Mouse (Mus musculus) left cerebral cortex, adult 8-10 months (tissue): ENCODE measurements around the gene Hap1. TPM values are rescaled to one million over a fixed set of nuclear protein-coding genes. Genes with fewer than 3 reads are reported as not detected.
A peak's percentile ranks its signal among the peaks of the same experiment; 100 is the strongest.
"Not testable (repeated sequence)": the region's sequence is repeated elsewhere in the genome, so short reads cannot be mapped to it uniquely, and the experiment has no call there.

ENCODE experiments used
- DNase-seq, 2 experiments: peaks; one replicate each; pipeline ENCODE4 v3.0.0; 2022; ENCODE audit warnings: low spot score in 2 of 2
- total RNA-seq, 4 experiments: library from RNA; stranded (reverse); gene quantifications; 2 replicates each; pipeline ENCODE4 v1.2.4; 2022

Gene Hap1
- total RNA-seq, 4 experiments from 2014 or later, result 132 to 184 (median 175) TPM

DNA sequence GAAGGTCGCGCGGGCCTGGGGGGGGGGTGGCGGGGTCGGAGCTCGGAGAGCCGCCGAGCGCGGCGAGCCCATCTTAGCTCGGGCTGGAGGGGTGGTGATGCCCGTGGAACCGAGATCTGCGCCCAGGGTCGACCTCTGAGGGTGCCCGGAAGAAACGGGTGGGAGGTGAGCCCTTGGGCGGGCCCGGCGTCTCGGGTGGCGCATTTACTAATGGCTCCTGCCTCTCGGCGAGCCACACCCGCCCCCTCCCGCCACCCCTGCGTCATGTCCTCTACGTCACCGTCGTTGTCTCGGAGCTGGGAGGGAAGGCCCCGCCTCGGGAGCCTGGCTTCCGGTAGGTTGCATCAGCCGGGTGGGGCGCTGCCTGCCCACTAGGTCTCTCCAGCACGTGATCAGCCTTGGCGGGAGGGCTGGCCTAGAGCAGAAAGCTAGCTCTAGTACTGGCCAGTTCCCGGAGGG lies 35.7 kb downstream of the Hap1 start:
- peak; percentile 79 to 97 for DNase-seq

DNA sequence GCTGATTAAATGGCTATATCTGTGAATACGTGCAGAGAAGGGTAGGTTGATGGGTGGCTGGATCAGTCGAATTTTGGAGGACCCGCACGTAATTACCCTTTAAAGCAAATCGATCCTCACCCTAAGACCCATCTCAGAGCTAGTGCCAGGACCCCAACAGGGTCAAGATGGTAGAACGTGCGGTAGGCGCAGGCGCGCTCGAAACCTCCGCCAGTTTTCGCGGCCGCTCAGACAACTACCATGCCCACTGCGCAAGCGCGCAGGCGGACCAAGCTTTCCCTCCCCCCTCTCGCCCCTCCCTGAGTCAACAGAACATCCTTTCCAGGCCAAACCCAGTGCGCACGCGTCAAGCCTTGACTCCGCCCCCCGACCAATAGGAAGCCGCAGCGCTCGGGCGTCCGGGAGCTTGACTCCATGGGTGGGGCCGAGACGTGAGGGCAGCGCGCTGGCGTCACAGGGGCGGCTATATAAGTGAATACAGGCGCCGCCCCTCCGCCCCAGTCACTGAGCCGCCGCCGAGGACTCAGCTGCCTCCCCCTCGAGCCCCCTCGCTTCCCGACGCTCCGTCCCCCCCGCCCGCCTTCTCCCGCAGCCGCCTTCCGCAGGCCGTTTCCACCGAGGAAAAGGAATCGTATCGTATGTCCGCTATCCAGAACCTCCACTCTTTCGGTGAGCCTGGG lies 36.3 kb downstream of the Hap1 start, which contains the start of gene Eif1:
Gene Eif1, plus strand, starts transcription at position 394 of the 680 bp plus-strand sequence.
- DNase-seq, result peak; percentile 98 to 99

DNA sequence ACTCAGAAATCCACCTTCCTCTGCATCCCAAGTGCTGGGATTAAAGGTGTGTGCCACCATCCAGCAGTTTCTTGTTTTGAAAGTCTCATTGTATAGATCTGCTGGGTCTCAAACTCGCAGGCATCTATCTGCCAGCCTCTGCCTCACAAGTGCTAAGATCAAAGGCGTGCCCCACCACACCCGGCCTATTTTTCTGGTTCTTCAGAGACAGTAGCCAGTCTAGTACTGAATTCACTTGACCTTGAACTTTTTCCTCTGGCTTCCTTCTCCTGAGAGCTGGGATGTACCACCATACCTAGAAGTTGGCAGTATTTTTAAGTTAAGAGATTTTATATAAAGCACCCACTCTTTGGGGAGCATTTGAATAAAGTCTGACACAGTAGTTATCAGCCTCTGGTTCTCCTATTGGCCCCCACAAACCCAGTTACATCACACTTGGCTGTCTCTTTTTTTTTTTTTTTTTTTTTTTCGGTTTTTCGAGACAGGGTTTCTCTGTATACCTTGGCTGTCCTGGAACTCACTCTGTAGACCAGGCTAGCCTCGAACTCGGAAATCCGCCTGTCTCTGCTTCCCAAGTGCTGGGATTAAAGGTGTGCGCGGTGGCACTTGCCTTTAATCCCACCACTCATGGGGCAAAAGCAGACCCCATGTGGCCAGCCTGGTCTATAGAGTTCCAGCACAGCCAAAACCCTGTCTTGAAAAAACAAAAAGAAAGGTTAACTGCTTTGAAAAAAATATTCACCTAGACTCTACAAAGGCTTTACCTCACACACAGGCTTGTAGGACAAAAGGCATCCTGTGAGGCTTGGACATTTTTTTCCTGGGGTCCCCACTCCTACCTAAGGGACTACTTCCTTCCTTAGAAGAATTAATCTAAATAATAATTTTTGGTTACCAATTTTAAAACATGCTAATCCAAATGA lies 37.1 kb downstream of the Hap1 start:
- DNase-seq, result no peak

DNA sequence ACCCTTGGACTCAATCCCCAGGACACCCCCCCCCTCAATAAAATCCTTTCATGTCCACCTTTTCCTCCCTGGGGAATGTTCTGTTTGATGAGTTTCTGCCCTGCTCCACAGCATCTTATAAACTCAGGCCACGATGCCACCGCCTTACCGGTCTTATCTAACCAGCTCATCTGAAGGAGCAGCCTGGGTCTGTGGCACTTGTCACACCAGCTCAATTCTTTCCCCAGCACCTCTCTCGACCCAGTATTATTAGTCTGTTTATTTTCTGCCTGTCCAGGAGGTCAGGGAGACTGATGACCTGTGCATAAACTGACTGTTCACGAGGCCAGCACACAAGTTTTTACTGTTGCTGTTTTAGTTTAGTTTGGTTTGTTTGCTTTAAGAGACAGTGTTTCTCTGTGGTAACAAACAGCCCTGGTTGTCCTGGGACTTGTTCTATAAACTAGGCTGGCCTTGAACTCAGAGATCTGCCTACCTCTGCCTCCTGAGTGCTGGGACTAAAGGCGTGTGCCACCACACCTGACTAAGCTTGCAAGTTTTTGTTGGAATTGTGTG lies 38.0 kb downstream of the Hap1 start:
- DNase-seq, result no peak

DNA sequence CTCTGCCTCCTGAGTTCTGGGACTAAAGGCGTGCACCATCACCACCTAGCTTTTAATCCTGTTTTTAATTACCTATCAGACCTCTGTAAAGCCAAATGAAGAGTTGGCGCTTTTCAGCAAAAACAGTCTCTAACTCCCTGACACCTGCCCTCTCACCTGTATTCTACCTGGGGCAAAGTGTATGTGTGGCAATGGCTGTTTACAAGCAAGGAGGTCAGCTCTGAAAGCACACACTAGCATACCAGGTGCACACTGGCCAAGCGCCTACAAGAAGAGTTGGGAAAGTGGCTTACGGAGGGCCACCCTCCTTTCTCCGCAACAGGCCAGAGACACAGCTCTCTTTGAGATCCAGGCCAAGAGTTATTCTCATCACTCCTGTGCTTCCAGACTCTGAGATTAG lies 40.5 kb downstream of the Hap1 start:
- DNase-seq, result no peak

DNA sequence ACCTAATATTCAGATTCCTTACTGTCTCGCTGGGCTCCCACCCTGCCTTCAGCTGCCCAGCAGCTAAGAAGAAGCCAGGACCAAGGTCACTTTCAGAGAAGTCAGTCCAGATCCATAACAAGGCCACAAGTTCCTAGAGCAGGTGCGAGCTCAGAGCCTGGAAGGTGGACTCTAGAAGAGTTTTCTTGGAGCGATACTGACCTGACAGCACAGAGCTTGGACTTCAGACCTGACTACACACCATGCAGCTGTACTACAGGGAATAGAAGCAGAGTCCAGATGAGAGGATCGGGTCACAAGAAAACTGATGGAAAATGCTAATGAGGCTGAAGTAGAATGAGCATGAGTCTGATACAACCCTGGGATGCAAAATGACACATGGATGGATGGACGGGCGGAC lies 42.5 kb downstream of the Hap1 start:
- DNase-seq, result no peak

DNA sequence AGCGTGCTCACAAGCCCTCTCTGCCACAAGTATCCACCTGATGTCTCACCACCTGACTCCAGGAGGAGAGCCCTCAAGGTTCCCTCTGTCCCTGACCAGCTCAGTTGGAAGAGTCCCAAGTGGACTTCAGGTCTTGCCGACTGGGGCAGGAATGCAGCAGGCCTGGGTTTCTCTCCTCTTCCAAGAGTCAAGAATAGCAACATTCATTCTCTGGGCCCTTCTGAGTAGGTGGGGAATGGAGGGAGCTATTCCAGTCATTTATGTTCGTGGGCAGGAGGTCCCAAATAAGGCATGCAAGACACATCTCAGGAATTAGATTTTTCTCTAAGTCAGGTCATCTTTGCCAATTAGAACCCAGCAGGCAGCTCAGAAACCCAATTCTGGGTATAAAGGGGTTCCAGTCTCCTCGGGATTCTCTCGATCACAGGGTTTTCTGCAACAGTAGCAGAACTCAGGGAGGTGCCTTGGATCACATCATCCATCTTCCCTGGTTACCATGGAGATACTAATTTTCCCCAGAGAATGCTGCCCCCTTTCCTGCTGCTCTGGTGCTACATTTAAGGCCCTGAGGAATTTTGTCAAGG lies 43.7 kb downstream of the Hap1 start:
- peak in 1 of 2 experiments; percentile 59 for DNase-seq

DNA sequence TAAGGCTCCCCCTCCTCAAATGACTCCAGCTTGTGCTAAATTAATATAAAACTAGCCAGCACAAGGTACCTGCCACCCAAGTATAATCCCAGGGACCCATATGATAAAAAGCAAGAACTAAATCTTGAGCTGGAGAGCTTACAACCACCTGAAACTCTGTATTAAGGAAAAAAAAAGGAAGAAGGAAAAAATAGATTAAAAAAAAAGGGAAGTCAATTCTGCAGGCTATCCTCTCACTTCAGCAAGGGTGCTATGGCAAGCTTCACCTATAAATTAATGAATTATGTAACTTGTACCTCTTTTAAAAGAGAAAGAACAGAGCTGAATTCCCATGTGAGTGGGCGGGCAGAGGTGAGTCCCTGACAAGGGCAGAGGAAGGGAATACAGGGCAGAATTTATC lies 44.3 kb downstream of the Hap1 start:
- no peak for DNase-seq

DNA sequence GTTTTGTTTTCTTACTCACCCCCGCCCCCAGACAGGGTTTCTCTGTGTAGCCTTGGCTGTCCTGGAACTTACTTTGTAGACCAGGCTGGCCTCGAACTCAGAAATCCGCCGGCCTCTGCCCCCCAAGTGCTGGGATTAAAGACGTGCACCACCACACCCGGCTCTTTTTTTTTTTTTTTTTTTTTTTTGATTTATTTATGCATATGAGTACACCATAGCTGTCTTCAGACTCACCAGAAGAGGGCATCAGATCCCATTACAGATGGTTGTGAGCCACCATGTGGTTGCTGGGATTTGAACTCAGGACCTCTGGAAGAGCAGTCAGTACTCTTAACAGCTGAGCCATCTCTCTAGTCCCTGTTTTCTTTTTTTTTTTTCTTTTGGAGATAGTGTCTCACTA lies 47.3 kb downstream of the Hap1 start:
- not testable (repeated sequence) for DNase-seq

DNA sequence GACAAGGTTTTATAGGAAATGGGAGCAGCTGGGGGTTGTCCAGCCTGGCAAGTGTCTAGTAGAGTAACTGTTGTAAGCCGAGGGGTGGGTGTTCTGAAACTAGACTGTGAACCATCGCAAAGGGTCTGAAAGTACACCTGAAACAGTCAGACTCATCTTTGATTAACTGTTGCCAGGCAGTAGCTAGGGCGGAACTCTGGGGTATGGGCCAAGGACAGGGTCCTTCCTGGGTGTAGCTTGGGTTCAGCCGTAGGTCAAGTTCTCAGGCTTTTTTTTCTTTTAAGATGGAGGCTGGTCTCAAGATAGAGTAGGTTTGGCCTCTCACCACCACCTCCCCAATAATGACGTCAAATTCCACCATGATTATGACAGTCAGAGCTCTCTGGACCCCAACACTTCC lies 48.0 kb downstream of the Hap1 start:
- DNase-seq, result no peak

DNA sequence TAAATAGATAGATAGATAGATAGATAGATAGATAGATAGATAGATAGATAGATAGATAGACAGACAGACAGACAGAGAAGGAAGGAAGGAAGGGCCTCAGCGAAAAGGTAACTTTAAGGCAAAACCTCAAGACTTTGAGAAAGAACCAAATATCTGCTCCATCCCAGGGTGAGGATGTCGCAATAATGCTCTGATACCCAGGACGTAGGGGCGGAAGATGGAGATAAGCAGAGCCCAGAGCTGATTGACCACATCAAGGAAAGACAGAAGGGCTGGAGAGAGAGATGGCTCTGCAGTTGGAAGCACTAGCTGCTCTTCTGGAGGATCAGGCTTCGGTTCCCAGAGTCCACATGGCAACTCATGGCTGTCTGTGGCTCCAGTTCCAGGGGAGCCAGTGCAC lies 54.6 kb downstream of the Hap1 start:
- DNase-seq, result no peak

DNA sequence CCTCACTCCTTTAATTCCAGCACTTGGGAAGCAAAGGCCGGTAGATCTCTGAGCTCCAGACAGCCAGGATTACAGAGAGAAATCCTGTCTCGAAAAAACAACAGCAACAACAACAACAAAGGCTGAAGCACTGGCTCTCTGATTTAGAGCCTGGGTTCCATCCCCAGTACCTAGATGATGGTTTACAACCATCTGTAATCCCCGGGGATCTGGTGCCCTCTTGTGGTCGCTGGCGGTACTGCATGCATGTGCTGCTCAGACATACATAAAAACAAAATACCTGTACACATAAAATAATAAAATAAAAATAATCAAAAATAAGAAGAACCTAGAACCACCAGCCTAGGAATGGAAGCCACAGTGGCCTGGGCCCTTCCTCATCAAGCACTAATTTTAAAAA lies 55.6 kb downstream of the Hap1 start:
- peak in 1 of 2 experiments; percentile 72 for DNase-seq

DNA sequence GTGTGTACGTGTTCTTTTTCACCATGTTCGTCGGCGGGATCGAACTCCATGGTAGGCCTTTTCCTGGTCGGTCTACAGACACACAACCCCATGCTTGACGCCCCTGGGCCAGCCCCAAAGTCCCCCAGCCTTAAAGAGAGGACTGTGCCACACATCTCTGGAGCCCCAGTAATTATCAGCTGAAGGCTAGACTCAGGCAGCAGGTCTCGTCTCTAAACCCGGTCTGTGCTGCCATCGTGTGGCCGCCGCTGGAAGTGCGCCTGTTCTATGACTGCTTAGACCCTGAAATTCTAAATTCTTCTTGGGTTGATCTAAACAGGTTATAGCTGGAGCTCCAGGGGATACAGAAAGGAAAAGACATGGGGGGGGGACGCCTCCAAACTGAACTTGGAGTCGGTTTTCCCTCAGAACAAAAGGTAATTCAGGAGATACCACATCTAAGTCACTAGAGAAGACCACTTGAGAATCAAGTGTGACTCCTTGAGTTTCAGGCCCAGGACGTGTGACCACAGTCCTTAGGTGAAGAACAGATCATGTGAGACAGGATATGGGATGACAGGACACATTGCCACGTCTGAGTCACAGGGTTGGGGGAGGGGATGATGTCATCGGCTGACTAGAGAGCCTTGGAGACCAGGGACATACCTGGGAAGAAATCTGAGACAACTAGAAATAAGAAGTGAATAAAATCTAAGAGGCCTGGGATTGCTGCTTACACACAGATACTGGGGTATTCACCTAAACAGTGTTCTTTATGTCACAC lies 57.5 kb downstream of the Hap1 start:
- DNase-seq, result peak in 1 of 2 experiments; percentile 90

DNA sequence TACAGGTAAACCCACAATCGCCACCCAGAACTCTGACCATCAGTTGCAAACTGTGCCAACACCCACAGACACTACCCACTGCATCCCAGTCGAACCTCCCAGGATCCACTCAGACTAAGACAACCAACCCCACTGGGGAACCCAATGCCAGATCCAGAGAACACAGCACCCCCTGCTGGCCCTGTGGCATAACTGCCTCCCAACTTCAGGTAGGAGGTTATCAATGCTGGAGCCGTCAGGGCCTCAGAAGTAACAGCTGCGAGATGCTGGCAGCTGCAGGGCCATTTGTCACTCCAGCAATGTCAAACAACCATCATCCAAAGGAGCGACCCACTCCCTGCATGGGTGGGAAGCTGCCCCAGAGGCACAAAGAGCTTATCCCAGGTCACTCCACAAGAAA lies 58.1 kb downstream of the Hap1 start:
- DNase-seq, result no peak

Other genes starting within 250 kb of the Hap1 start
- not detected for gene Krt13, start 234.6 kb downstream of the Hap1 start, total RNA-seq
- gene Krt15, start 220.2 kb downstream of the Hap1 start, total RNA-seq, result not detected
- not detected for gene Krt19, start 207.5 kb downstream of the Hap1 start, total RNA-seq
- 1 to 10 TPM; 4.2 to 5.0 (median 4.4) TPM for gene Krt9, start 162.9 kb downstream of the Hap1 start, total RNA-seq
- gene Krt14, start 148.6 kb downstream of the Hap1 start, total RNA-seq, result not detected
- not detected for gene Krt16, start 107.2 kb downstream of the Hap1 start, total RNA-seq
- gene Krt17, start 95.1 kb downstream of the Hap1 start, total RNA-seq, result under 1 TPM in 1 of 4 experiments, not detected in 3; 0.50 TPM
- gene Krt42, start 86.3 kb downstream of the Hap1 start, total RNA-seq, result not detected
- 100 to 1,000 TPM; 753 to 824 (median 763) TPM for gene Eif1, start 36.2 kb downstream of the Hap1 start, total RNA-seq
- not detected for gene Gast, start 21.7 kb downstream of the Hap1 start, total RNA-seq
- gene Jup, start 41.6 kb upstream of the Hap1 start, total RNA-seq, result 10 to 100 TPM; 54.1 to 58.4 (median 55.9) TPM
- 10 to 100 TPM; 10.4 to 12.8 (median 12.3) TPM for gene P3h4, start 58.7 kb upstream of the Hap1 start, total RNA-seq
- gene Fkbp10, start 59.6 kb upstream of the Hap1 start, total RNA-seq, result 1 to 10 TPM; 5.2 to 8.3 (median 6.2) TPM
- gene Nt5c3b, start 85.7 kb upstream of the Hap1 start, total RNA-seq, result 10 to 100 TPM; 46.9 to 52.6 (median 50.0) TPM
- gene Klhl10, start 85.8 kb upstream of the Hap1 start, total RNA-seq, result 1 to 10 TPM in 2 of 4 experiments, under 1 TPM in 2; 0.84 to 1.4 (median 1.0) TPM
- 10 to 100 TPM; 94.8 to 99.9 (median 97.3) TPM for gene Klhl11, start 116.6 kb upstream of the Hap1 start, total RNA-seq
- gene Acly, start 171.9 kb upstream of the Hap1 start, total RNA-seq, result 100 to 1,000 TPM; 150 to 164 (median 156) TPM
- gene Ttc25, start 189.5 kb upstream of the Hap1 start, total RNA-seq, result 1 to 10 TPM in 3 of 4 experiments, under 1 TPM in 1; 0.98 to 2.2 (median 1.8) TPM
- 100 to 1,000 TPM; 220 to 251 (median 229) TPM for gene Cnp, start 218.8 kb upstream of the Hap1 start, total RNA-seq